Mouse (Mus musculus) olfactory bulb, adult 2 months (tissue): ENCODE measurements around the gene Hes3.

Experiments used
- CTCF ChIP-seq: fragments of 200-500 bp; IDR thresholded peaks from 2 replicates; pipeline ENCODE4 v1.5.1; 2012; ENCODE audit warnings: low read depth, mild to moderate bottlenecking, low read length, moderate library complexity; ENCODE audit not compliant: insufficient read depth
- POLR2A ChIP-seq: fragments of 200-500 bp; IDR thresholded peaks from 2 replicates; pipeline ENCODE4 v1.6.1; 2012; ENCODE audit warnings: mild to moderate bottlenecking, low read depth, low read length, moderate library complexity; ENCODE audit not compliant: insufficient read depth

DNA sequence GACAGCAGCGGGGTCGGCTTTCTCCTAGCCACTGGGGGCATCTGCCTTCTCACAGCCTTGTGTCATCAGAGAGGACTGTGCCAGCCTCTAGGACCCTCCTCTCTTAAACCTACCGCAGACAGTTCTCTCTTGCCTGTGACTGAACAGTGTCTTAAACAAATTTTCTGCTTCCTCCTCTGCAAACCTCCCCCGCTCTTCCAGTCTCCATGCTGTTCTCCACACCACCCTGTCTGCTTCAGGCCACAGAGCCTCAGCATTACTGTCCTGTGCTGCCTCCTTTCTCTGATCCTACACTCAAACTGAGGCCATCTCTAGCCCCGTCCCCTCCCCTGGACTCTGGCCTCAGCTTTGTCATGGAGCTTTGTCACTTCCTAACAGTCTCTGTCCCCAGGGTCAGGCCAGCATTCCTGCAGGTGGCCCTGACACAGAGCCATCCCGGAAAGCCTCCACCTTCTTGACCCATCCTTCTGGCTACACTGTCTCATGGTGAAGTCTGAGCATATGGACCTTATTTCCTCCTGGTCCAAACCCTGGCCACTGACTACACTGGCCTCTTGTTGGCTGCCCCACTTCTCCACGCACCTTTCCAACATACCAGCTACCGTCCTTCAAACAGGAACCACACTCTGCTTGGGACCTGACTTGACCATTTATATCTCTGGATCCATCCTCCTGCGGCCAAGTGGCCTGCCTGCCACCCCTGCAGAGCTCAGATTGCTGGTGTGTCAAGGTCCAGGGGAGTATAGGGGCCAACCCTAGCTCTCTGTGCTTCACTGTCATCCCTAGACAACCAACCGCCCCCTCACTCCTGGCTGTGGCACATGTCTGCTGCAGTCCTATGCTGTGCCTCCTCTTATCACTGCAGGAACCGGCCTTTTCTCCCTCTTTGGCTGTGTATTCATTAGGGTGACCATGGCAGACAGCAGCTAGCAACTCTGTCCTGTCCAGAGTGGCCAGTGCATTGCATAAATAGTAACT is 46.6 kb downstream of the Hes3 start:
- no peak for TF ChIP-seq POLR2A
- no peak for TF ChIP-seq CTCF
